Mouse (Mus musculus) gastrocnemius, postnatal 10 days (tissue): Measurements from ENCODE around the gene Slc39a12. TPM values are rescaled to one million over a fixed set of nuclear protein-coding genes. Genes with fewer than 3 reads are reported as not detected.
A peak's percentile ranks its signal among the peaks of the same experiment; 100 is the strongest.

Experiments
- DNase-seq: peaks from one replicate; pipeline ENCODE4 v3.0.0; 2021; ENCODE audit warnings: mixed read lengths
- long read RNA-seq, 2 experiments: library from polyadenylated mRNA; stranded (forward); transcript quantifications; one replicate each; pipeline ENCODE4 v2.0.0; 2021
- total RNA-seq, 2 experiments: library from RNA; stranded (reverse); gene quantifications; 2 replicates each; pipeline ENCODE4 v1.2.3; 2021

Gene Slc39a12
- under 1 TPM; 0.70 to 0.75 TPM for total RNA-seq
- long read RNA-seq, experiment 1 = 0 reads
- long read RNA-seq, experiment 2 = 0 reads

- no peak for DNase-seq
Observed at GRCm38 (mm10) chr2:14388162-14388561, at the start of gene Slc39a12. Gene Slc39a12, plus strand, starts transcription at chr2:14388316.

GRCm38 (mm10) chr2:14341652-14342308, 46.3 kb upstream of the Slc39a12 start:
- peak; percentile 79 for DNase-seq

GRCm38 (mm10) chr2:14342309-14342839, 45.7 kb upstream of the Slc39a12 start:
- DNase-seq = peak; percentile 17

- no peak for DNase-seq
Observed at GRCm38 (mm10) chr2:14388856-14389255, 740 bp downstream of the Slc39a12 start.

GRCm38 (mm10) chr2:14390900-14391299, 2.8 kb downstream of the Slc39a12 start:
- DNase-seq = no peak

- DNase-seq = no peak
Observed at GRCm38 (mm10) chr2:14403000-14403399, 14.9 kb downstream of the Slc39a12 start.

GRCm38 (mm10) chr2:14428987-14429386, 40.9 kb downstream of the Slc39a12 start:
- DNase-seq = no peak

- no peak for DNase-seq
Observed at GRCm38 (mm10) chr2:14447322-14447721, 59.2 kb downstream of the Slc39a12 start.

GRCm38 (mm10) chr2:14450866-14451265, 62.8 kb downstream of the Slc39a12 start:
- no peak for DNase-seq

GRCm38 (mm10) chr2:14454946-14455631, 67.0 kb downstream of the Slc39a12 start:
- DNase-seq = no peak

GRCm38 (mm10) chr2:14464438-14464837, 76.3 kb downstream of the Slc39a12 start:
- DNase-seq = no peak

- no peak for DNase-seq
Observed at GRCm38 (mm10) chr2:14494132-14494531, 106.0 kb downstream of the Slc39a12 start.

- no peak for DNase-seq
Observed at GRCm38 (mm10) chr2:14496150-14496549, 108.0 kb downstream of the Slc39a12 start.

- no peak for DNase-seq
Observed at GRCm38 (mm10) chr2:14502482-14502881, 114.4 kb downstream of the Slc39a12 start.

GRCm38 (mm10) chr2:14518237-14518636, 130.1 kb downstream of the Slc39a12 start:
- DNase-seq = no peak

GRCm38 (mm10) chr2:14534325-14535077, 146.4 kb downstream of the Slc39a12 start:
- no peak for DNase-seq

GRCm38 (mm10) chr2:14535246-14535671, 147.1 kb downstream of the Slc39a12 start:
- DNase-seq = no peak

GRCm38 (mm10) chr2:14537781-14538180, 149.7 kb downstream of the Slc39a12 start:
- no peak for DNase-seq

- no peak for DNase-seq
Observed at GRCm38 (mm10) chr2:14543355-14543754, 155.2 kb downstream of the Slc39a12 start.

GRCm38 (mm10) chr2:14543773-14544172, 155.7 kb downstream of the Slc39a12 start:
- no peak for DNase-seq
